12 mouse cellular contexts compared by ENCODE assay signal in the genomic region with DNA sequence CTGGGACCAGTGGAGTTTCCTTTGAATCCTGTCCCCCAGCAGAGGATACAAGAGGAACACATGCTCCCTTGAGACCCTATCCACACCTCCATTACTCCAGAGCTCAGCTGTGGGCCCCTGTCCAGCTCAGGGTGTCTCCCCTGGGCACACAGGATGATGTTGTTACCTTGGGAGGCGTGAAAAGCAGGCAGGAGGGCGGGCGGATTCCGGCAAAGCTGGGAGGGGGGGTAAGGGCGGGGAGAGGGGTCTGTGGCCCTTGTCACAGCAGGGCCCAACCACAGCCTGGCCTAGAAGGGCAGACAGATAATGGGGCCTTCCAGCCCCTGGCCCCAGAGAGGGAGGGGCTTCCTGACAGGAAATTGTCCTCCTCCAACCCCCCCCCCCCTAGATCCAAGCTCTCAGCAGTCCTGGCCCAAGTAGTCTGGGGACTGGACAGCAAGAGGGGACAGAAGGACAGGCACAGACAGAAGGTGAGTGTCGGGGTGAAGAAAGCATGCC. TPM values are rescaled to one million over a fixed set of nuclear protein-coding genes. Genes with fewer than 3 reads are reported as not detected.
DNase-seq lines count a peak whose midpoint lies in the region; ATAC-seq and TF ChIP-seq lines count a peak whose summit lies in the region.
"Had no signal": no experiment of that assay in that cellular context is flagged by ENCODE, and none has a peak within 500 bp of the region (broad histone marks: within the 10 kb centered on the region; RNA-seq: fewer than 3 reads in every experiment).

A gene (plus strand): TSS at position 448 of the 498 bp plus-strand sequence.

- peak within 1 kb of the TSS; percentile 46; the same call in 1 of the 2 replicates for H3K9ac ChIP-seq in heart, embryonic 11.5 days (ENCODE audit: low read depth, low read length)
- no peak within 1 kb of the TSS for H3K9ac ChIP-seq in neural tube, embryonic 12.5 days
- H3K9ac ChIP-seq in neural tube, embryonic 13.5 days = peak within 1 kb of the TSS; percentile 26
- H3K9ac ChIP-seq: forebrain, postnatal 0 days; hindbrain, embryonic 15.5 days had no signal

- H3K27me3 ChIP-seq in heart, embryonic 11.5 days (ENCODE audit: control insufficient read depth, insufficient read depth, low read length) = peaks cover 7% of the 10 kb centered on the region; the same call in 1 of the 2 replicates
- H3K27me3 ChIP-seq in neural tube, embryonic 12.5 days (replicated peaks) = peaks cover 25% of the 10 kb centered on the region
- H3K27me3 ChIP-seq in neural tube, embryonic 13.5 days = peaks cover 43% of the 10 kb centered on the region

- H3K4me2 ChIP-seq in heart, embryonic 11.5 days = peak within 1 kb of the TSS; percentile 50
- 0 out of 2 replicates have a peak within 1 kb of the TSS, but pooled peaks have one; percentile 7 for H3K4me2 ChIP-seq in neural tube, embryonic 12.5 days (replicated peaks)
- H3K4me2 ChIP-seq in neural tube, embryonic 13.5 days = no peak within 1 kb of the TSS
- H3K4me2 ChIP-seq: hindbrain, embryonic 15.5 days had no signal

- H3K4me1 ChIP-seq in heart, embryonic 11.5 days (ENCODE audit: control insufficient read depth, insufficient read depth, low read length) = peaks cover 12% of the 10 kb centered on the region
- H3K4me1 ChIP-seq in neural tube, embryonic 12.5 days = peaks cover 6% of the 10 kb centered on the region; the same call in 1 of the 2 replicates
- peaks cover 7% of the 10 kb centered on the region for H3K4me1 ChIP-seq in neural tube, embryonic 13.5 days (replicated peaks)

- 30% methylated on average over 6 of the region's 6 CpGs for WGBS in heart, embryonic 11.5 days (ENCODE audit: insufficient replicate concordance)
- 7% methylated on average over 6 of the region's 6 CpGs for WGBS in neural tube, embryonic 12.5 days
- WGBS in neural tube, embryonic 13.5 days = 19% methylated on average over 6 of the region's 6 CpGs

- no peak for TF ChIP-seq CTCF in left cerebral cortex, adult 2 months (IDR thresholded peaks at IDR 0.05)

- peak within 1 kb of the TSS; percentile 31 for H3K4me3 ChIP-seq in heart, embryonic 11.5 days (ENCODE audit: low read depth, low read length)
- H3K4me3 ChIP-seq in neural tube, embryonic 12.5 days = no peak within 1 kb of the TSS
- no peak within 1 kb of the TSS for H3K4me3 ChIP-seq in neural tube, embryonic 13.5 days
- H3K4me3 ChIP-seq in left cerebral cortex, adult 2 months = no peak within 1 kb of the TSS
- H3K4me3 ChIP-seq: hindbrain, embryonic 15.5 days had no signal

- H3K9me3 ChIP-seq in heart, embryonic 11.5 days (replicated peaks; ENCODE audit: control insufficient read depth, low read length) = no peaks in the 10 kb centered on the region
- H3K9me3 ChIP-seq in neural tube, embryonic 12.5 days = no peaks in the 10 kb centered on the region
- no peaks in the 10 kb centered on the region for H3K9me3 ChIP-seq in neural tube, embryonic 13.5 days
- H3K9me3 ChIP-seq: hindbrain, embryonic 15.5 days had no signal

- ATAC-seq in heart, embryonic 11.5 days (replicated peaks; ENCODE audit: insufficient number of reproducible peaks, low FRiP score, low TSS enrichment) = 0 out of 2 replicates have a peak, but pooled peaks have one; percentile 27
- no peak for ATAC-seq in neural tube, embryonic 12.5 days (ENCODE audit: low FRiP score, low read depth)
- ATAC-seq in neural tube, embryonic 13.5 days (ENCODE audit: low read depth) = no peak
- ATAC-seq: forebrain, postnatal 0 days had no signal

- DNase-seq in heart, postnatal 25 days (ENCODE audit: low spot score) = no peak
- no peak for DNase-seq in neural tube, embryonic 10.5 days (ENCODE audit: extremely low spot score, low spot score)
- DNase-seq in kidney, postnatal 14 days = peak; percentile 60
- DNase-seq in cerebellum, adult 11 months = no peak
- no peak for DNase-seq in left cerebral cortex, adult 2 months (ENCODE audit: extremely low spot score in 1 of 2, low spot score in 2 of 2)
- DNase-seq: cerebellum, postnatal 14 days; forebrain, postnatal 0 days; lung, postnatal 4 days had no signal

- peak within 1 kb of the TSS; percentile 22; the same call in 1 of the 2 replicates for H3K27ac ChIP-seq in heart, embryonic 11.5 days (ENCODE audit: low read depth, low read length)
- no peak within 1 kb of the TSS for H3K27ac ChIP-seq in neural tube, embryonic 12.5 days
- H3K27ac ChIP-seq in neural tube, embryonic 13.5 days (replicated peaks) = no peak within 1 kb of the TSS
- H3K27ac ChIP-seq in left cerebral cortex, adult 2 months = no peak within 1 kb of the TSS
- H3K27ac ChIP-seq: hindbrain, embryonic 15.5 days had no signal

- intact Hi-C loops in heart, postnatal 25 days (cut with DNase I) = no loop called here
- intact Hi-C loops in left cerebral cortex, adult 2 months (cut with DNase I) = no loop called here

- no peaks in the 10 kb centered on the region for H3K36me3 ChIP-seq in heart, embryonic 11.5 days (ENCODE audit: control insufficient read depth, insufficient read depth, low read length)
- no peaks in the 10 kb centered on the region for H3K36me3 ChIP-seq in neural tube, embryonic 12.5 days
- no peaks in the 10 kb centered on the region for H3K36me3 ChIP-seq in neural tube, embryonic 13.5 days
- H3K36me3 ChIP-seq: hindbrain, embryonic 15.5 days had no signal

RNA-seq across cellular contexts. Expression of the gene that starts here (rescaled TPM):
- polyA plus RNA-seq in heart, embryonic 11.5 days (2014; fragmentation: Nextera tagmentation; extraction: Ambion mirVana) = 2.2 and 2.7 TPM in 2 replicates
- total RNA-seq in heart, postnatal 25 days (2021) = 1 to 10 TPM; 1.2 to 1.3 TPM
- polyA plus RNA-seq in neural tube, embryonic 12.5 days (2016; fragmentation: Nextera tagmentation; extraction: Ambion mirVana) = 1.2 and 1.6 TPM in 2 replicates
- polyA plus RNA-seq in neural tube, embryonic 13.5 days (2015; fragmentation: Nextera tagmentation; extraction: Ambion mirVana) = 0.32 and 0.52 TPM in 2 replicates
- under 1 TPM; 0.26 to 0.36 TPM for total RNA-seq in left cerebral cortex, adult 2 months (2021)
